8 mouse cellular contexts compared by ENCODE assay signal in genomic region chr8:86623911-86624731, GRCm38 (mm10). TPM values are rescaled to one million over a fixed set of nuclear protein-coding genes. Genes with fewer than 3 reads are reported as not detected.
DNase-seq lines count a peak whose midpoint lies in the region; ATAC-seq and TF ChIP-seq lines count a peak whose summit lies in the region.

TSS of gene Lonp2 (plus strand) at chr8:86624043.

- peaks cover 13% of the 10 kb centered on the region for H3K79me2 ChIP-seq in CH12.LX (replicated peaks; ENCODE audit: control insufficient read depth, extremely low read depth, insufficient read depth, poor library complexity, severe bottlenecking)

- H3K4me3 ChIP-seq in CH12.LX (replicated peaks in 1 of 3; ENCODE audit: low read depth in 2 of 3, low read length in 2 of 3, poor library complexity in 1 of 3) = peak within 1 kb of the TSS; percentile 72 to 99 (median 95)
- H3K4me3 ChIP-seq in forebrain, embryonic 12.5 days (replicated peaks) = peak within 1 kb of the TSS; percentile 88
- peak within 1 kb of the TSS; percentile 93 for H3K4me3 ChIP-seq in heart, postnatal 0 days (ENCODE audit: low read depth, low read length)
- peak within 1 kb of the TSS; percentile 86 for H3K4me3 ChIP-seq in liver, embryonic 16.5 days (ENCODE audit: low read depth, low read length)
- H3K4me3 ChIP-seq in neural tube, embryonic 13.5 days = peak within 1 kb of the TSS; percentile 94
- H3K4me3 ChIP-seq in testis, adult 2 months (ENCODE audit: control insufficient read depth, low read depth, low read length) = peak within 1 kb of the TSS; percentile 93

- peak within 1 kb of the TSS; percentile 72 for H3K27ac ChIP-seq in CH12.LX (ENCODE audit: insufficient read depth, low read depth)
- H3K27ac ChIP-seq in forebrain, embryonic 12.5 days = peak within 1 kb of the TSS; percentile 83
- peak within 1 kb of the TSS; percentile 83 for H3K27ac ChIP-seq in heart, postnatal 0 days (ENCODE audit: low read depth)
- peak within 1 kb of the TSS; percentile 84 for H3K27ac ChIP-seq in liver, embryonic 16.5 days (ENCODE audit: low read length)
- peak within 1 kb of the TSS; percentile 91 for H3K27ac ChIP-seq in neural tube, embryonic 13.5 days (replicated peaks)
- peak within 1 kb of the TSS; percentile 86 for H3K27ac ChIP-seq in testis, adult 2 months (ENCODE audit: control insufficient read depth, insufficient read depth, low read depth, low read length)

- H3K4me1 ChIP-seq in CH12.LX (ENCODE audit: control insufficient read depth in 1 of 2, insufficient read depth in 2 of 2) = peaks cover 3 to 17% of the 10 kb centered on the region in 2 experiments; a peak in 2 of 4 replicates
- peaks cover 14% of the 10 kb centered on the region for H3K4me1 ChIP-seq in forebrain, embryonic 12.5 days
- H3K4me1 ChIP-seq in heart, postnatal 0 days (ENCODE audit: control insufficient read depth, insufficient read depth) = peaks cover 13% of the 10 kb centered on the region
- peaks cover 10% of the 10 kb centered on the region for H3K4me1 ChIP-seq in liver, embryonic 16.5 days (ENCODE audit: control insufficient read depth, low read depth, low read length)
- peaks cover 23% of the 10 kb centered on the region for H3K4me1 ChIP-seq in neural tube, embryonic 13.5 days (replicated peaks)
- peaks cover 8% of the 10 kb centered on the region for H3K4me1 ChIP-seq in testis, adult 2 months (ENCODE audit: control insufficient read depth, insufficient read depth, low read length)

- DNase-seq in CH12.LX (ENCODE audit: extremely low read depth) = peak; percentile 97
- peak; percentile 93 for DNase-seq in c-Kit-positive CD71-positive TER-119-negative erythroid progenitor cells, embryonic 14.5 days (ENCODE audit: low read depth)
- peak; percentile 98 for DNase-seq in heart, postnatal 0 days (ENCODE audit: low spot score)
- peak; percentile 99 for DNase-seq in kidney, postnatal 4 days

- H3K9me3 ChIP-seq in CH12.LX (replicated peaks; ENCODE audit: low read length) = no peaks in the 10 kb centered on the region
- H3K9me3 ChIP-seq in forebrain, embryonic 12.5 days = no peaks in the 10 kb centered on the region
- no peaks in the 10 kb centered on the region for H3K9me3 ChIP-seq in heart, postnatal 0 days (replicated peaks; ENCODE audit: control insufficient read depth, low read length)
- H3K9me3 ChIP-seq in liver, embryonic 16.5 days (replicated peaks; ENCODE audit: control insufficient read depth, low read length) = no peaks in the 10 kb centered on the region
- H3K9me3 ChIP-seq in neural tube, embryonic 13.5 days = no peaks in the 10 kb centered on the region

- TF ChIP-seq EP300 in CH12.LX (IDR thresholded peaks at IDR 0.05; ENCODE audit: low read length) = no peak
- TF ChIP-seq EP300 in heart, postnatal 0 days (IDR thresholded peaks at IDR 0.05; ENCODE audit: low read depth) = 0 out of 2 replicates have a peak, but pooled peaks have one; percentile 31

- dilution Hi-C loops in CH12.LX (cut with MboI; ENCODE audit: extremely low pct_ligation_motif_present, extremely low pct_unique_long_range_greater_than_20kb, low sequenced_read_pairs) = no loop called here

- H3K36me3 ChIP-seq in CH12.LX (replicated peaks in 1 of 2; ENCODE audit: control insufficient read depth in 1 of 2, insufficient read depth in 1 of 2, low read length in 1 of 2) = peaks cover 0 to 5% of the 10 kb centered on the region in 2 experiments
- H3K36me3 ChIP-seq in forebrain, embryonic 12.5 days (replicated peaks) = no peaks in the 10 kb centered on the region
- no peaks in the 10 kb centered on the region for H3K36me3 ChIP-seq in heart, postnatal 0 days (replicated peaks; ENCODE audit: control insufficient read depth, insufficient read depth, low read length)
- H3K36me3 ChIP-seq in liver, embryonic 16.5 days (ENCODE audit: control insufficient read depth, insufficient read depth) = no peaks in the 10 kb centered on the region
- no peaks in the 10 kb centered on the region for H3K36me3 ChIP-seq in neural tube, embryonic 13.5 days
- no peaks in the 10 kb centered on the region for H3K36me3 ChIP-seq in testis, adult 2 months (ENCODE audit: control insufficient read depth, insufficient read depth, low read length)

- TF ChIP-seq POLR2A in CH12.LX (IDR thresholded peaks at IDR 0.05; ENCODE audit: low read depth, low read length) = peak; percentile 68
- TF ChIP-seq POLR2A in testis, adult 2 months (IDR thresholded peaks at IDR 0.05; ENCODE audit: control insufficient read depth, low read depth, low read length) = peak; percentile 84

- TF ChIP-seq CTCF in CH12.LX (conservative IDR thresholded peaks at IDR 0.05 in 1 of 2, IDR thresholded peaks at IDR 0.05 in 1 of 2; ENCODE audit: low read depth in 2 of 2, low read length in 2 of 2) = no peak
- no peak for TF ChIP-seq CTCF in heart, postnatal 0 days (IDR thresholded peaks at IDR 0.05; ENCODE audit: low read depth)
- TF ChIP-seq CTCF in testis, adult 2 months (IDR thresholded peaks at IDR 0.05; ENCODE audit: control insufficient read depth, insufficient read depth, insufficient replicate concordance, low read depth, low read length) = no peak

- peak; percentile 100 for ATAC-seq in forebrain, embryonic 12.5 days (ENCODE audit: low FRiP score)
- peak; percentile 100 for ATAC-seq in heart, postnatal 0 days (ENCODE audit: insufficient read depth, low read depth)
- ATAC-seq in liver, embryonic 16.5 days (ENCODE audit: low read depth) = peak; percentile 99
- peak; percentile 99 for ATAC-seq in neural tube, embryonic 13.5 days (ENCODE audit: low read depth)

- peak within 1 kb of the TSS; percentile 86 for H3K9ac ChIP-seq in CH12.LX (ENCODE audit: insufficient read depth, low read depth)
- H3K9ac ChIP-seq in forebrain, embryonic 12.5 days = peak within 1 kb of the TSS; percentile 72
- H3K9ac ChIP-seq in heart, postnatal 0 days (replicated peaks; ENCODE audit: low read depth, low read length) = peak within 1 kb of the TSS; percentile 88
- H3K9ac ChIP-seq in liver, embryonic 16.5 days (ENCODE audit: low read depth, low read length) = peak within 1 kb of the TSS; percentile 83
- peak within 1 kb of the TSS; percentile 89 for H3K9ac ChIP-seq in neural tube, embryonic 13.5 days

- H3K27me3 ChIP-seq in CH12.LX (replicated peaks) = no peaks in the 10 kb centered on the region
- no peaks in the 10 kb centered on the region for H3K27me3 ChIP-seq in forebrain, embryonic 12.5 days
- H3K27me3 ChIP-seq in heart, postnatal 0 days (ENCODE audit: control insufficient read depth, insufficient read depth, low read length) = no peaks in the 10 kb centered on the region
- H3K27me3 ChIP-seq in liver, embryonic 16.5 days (ENCODE audit: control insufficient read depth, insufficient read depth, low read depth, low read length) = no peaks in the 10 kb centered on the region
- no peaks in the 10 kb centered on the region for H3K27me3 ChIP-seq in neural tube, embryonic 13.5 days
- no peaks in the 10 kb centered on the region for H3K27me3 ChIP-seq in testis, adult 2 months (ENCODE audit: control insufficient read depth, insufficient read depth, low read length)

- in situ Hi-C loops in CH12.LX (cut with MboI; ENCODE audit: low pct_ligation_motif_present, low pct_unique_long_range_greater_than_20kb, low sequenced_read_pairs) = no loop called here

- WGBS in forebrain, embryonic 12.5 days = under 1% methylated on average over 61 of the region's 62 CpGs
- WGBS in heart, postnatal 0 days = under 1% methylated on average over 52 of the region's 62 CpGs
- WGBS in liver, embryonic 16.5 days (ENCODE audit: insufficient replicate concordance) = under 1% methylated on average over 62 of the region's 62 CpGs
- under 1% methylated on average over 58 of the region's 62 CpGs for WGBS in neural tube, embryonic 13.5 days

- TF ChIP-seq RAD21 in CH12.LX (IDR thresholded peaks at IDR 0.05; ENCODE audit: low read depth, low read length) = no peak

- H3K4me2 ChIP-seq in CH12.LX (ENCODE audit: insufficient read depth, low read depth, poor library complexity, severe bottlenecking) = peak within 1 kb of the TSS; percentile 98
- peak within 1 kb of the TSS; percentile 87 for H3K4me2 ChIP-seq in forebrain, embryonic 12.5 days
- H3K4me2 ChIP-seq in heart, postnatal 0 days (ENCODE audit: low read depth, low read length) = peak within 1 kb of the TSS; percentile 97
- H3K4me2 ChIP-seq in liver, embryonic 16.5 days (ENCODE audit: low read depth, low read length) = peak within 1 kb of the TSS; percentile 85
- peak within 1 kb of the TSS; percentile 83 for H3K4me2 ChIP-seq in neural tube, embryonic 13.5 days

TF ChIP-seq in CH12.LX, 34 proteins besides CTCF, POLR2A, EP300 and RAD21 (continues in another document):
- TF ChIP-seq ZNF384 (IDR thresholded peaks at IDR 0.05; ENCODE audit: low read depth, low read length) (no peak), CHD1 (IDR thresholded peaks at IDR 0.05; ENCODE audit: low read depth, low read length) (no peak), MYC (IDR thresholded peaks at IDR 0.05; ENCODE audit: low read depth, low read length) (no peak), ETS1 (conservative IDR thresholded peaks at IDR 0.05; ENCODE audit: low read depth, low read length) (no peak), USF2 (conservative IDR thresholded peaks at IDR 0.05; ENCODE audit: low read depth, low read length) (no peak), TBP (conservative IDR thresholded peaks at IDR 0.05; ENCODE audit: low read depth, low read length) (0 out of 2 replicates have a peak, but pooled peaks have one; percentile 7), ZC3H11A (IDR thresholded peaks at IDR 0.05; ENCODE audit: low read depth, low read length) (no peak), PAX5 (IDR thresholded peaks at IDR 0.05; ENCODE audit: low read length) (no peak), IRF4 (IDR thresholded peaks at IDR 0.05; ENCODE audit: low read depth, low read length) (peak; percentile 16; the same call in 1 of the 2 replicates), USF1 (IDR thresholded peaks at IDR 0.05; ENCODE audit: low read depth, low read length) (no peak), SIN3A (IDR thresholded peaks at IDR 0.05; ENCODE audit: low read length) (peak; percentile 64; the same call in 1 of the 2 replicates), E2F4 (IDR thresholded peaks at IDR 0.05; ENCODE audit: insufficient replicate concordance, low read depth, low read length) (no peak), ZKSCAN1 (IDR thresholded peaks at IDR 0.05; ENCODE audit: borderline replicate concordance, low read depth, low read length) (no peak), MAFK (IDR thresholded peaks at IDR 0.05; ENCODE audit: insufficient replicate concordance, low read length) (no peak)

RNA-seq across cellular contexts. Expression of gene Lonp2, which starts in this region (rescaled TPM):
- total RNA-seq in CH12.LX (2012; rRNA removed) = 26.4 and 28.5 TPM in 2 replicates
- 24.6 and 25.6 TPM in 2 replicates for total RNA-seq in CH12.LX (2014; rRNA removed)
- polyA plus RNA-seq in CH12.LX (2012; ENCODE audit: insufficient read length, low read depth) = 26.9 and 27.8 TPM in 2 replicates
- 70.3 and 75.0 TPM in 2 replicates for polyA plus RNA-seq in forebrain, embryonic 12.5 days (2016; fragmentation: Nextera tagmentation; extraction: Ambion mirVana)
- 49.9 and 63.0 TPM in 2 replicates for total RNA-seq in heart, postnatal 0 days (2014; rRNA removed; ENCODE audit: low replicate concordance)
- 60.1 and 60.4 TPM in 2 replicates for polyA plus RNA-seq in heart, postnatal 0 days (2015; fragmentation: Nextera tagmentation; extraction: Ambion mirVana)
- polyA plus RNA-seq in liver, embryonic 16.5 days (2015; fragmentation: Nextera tagmentation; extraction: Ambion mirVana) = 39.8 and 40.3 TPM in 2 replicates
- polyA plus RNA-seq in neural tube, embryonic 13.5 days (2015; fragmentation: Nextera tagmentation; extraction: Ambion mirVana) = 100 and 103 TPM in 2 replicates
- polyA plus RNA-seq in testis, adult 2 months (2012; rRNA removed) = 19.1 and 20.3 TPM in 2 replicates

Comparison
In these comparisons a context has a peak if more than half of its experiments do, and no peak if none do; other contexts are left out.
1. Peak in every context shown above with its lines: DNase-seq, ATAC-seq, H3K4me3 ChIP-seq and H3K27ac ChIP-seq.